Mouse (Mus musculus) heart, adult 2 months (tissue): ENCODE measurements around the gene Rab24. TPM values are rescaled to one million over a fixed set of nuclear protein-coding genes. Genes with fewer than 3 reads are reported as not detected.

Experiments
- DNase-seq, 2 experiments: peaks; one replicate each; pipeline ENCODE4 v3.0.0; 2021
- H3K27ac ChIP-seq: fragments of 200-600 bp; 2 replicates; pipeline ENCODE4 v1.8.1; 2022
- H3K27me3 ChIP-seq: fragments of 200-500 bp; 2 replicates; pipeline ENCODE4 v1.6.1; 2012; ENCODE audit warnings: mild to moderate bottlenecking, low read length, inconsistent platforms, mixed read lengths; ENCODE audit not compliant: control insufficient read depth, insufficient read depth
- H3K36me3 ChIP-seq: fragments of 200-500 bp; 2 replicates; pipeline ENCODE4 v1.6.1; 2012; ENCODE audit warnings: low read length, inconsistent platforms; ENCODE audit not compliant: control insufficient read depth, insufficient read depth
- H3K4me1 ChIP-seq: fragments of 200-500 bp; 2 replicates; pipeline ENCODE4 v1.6.1; 2011; ENCODE audit warnings: low read length; ENCODE audit not compliant: control insufficient read depth, insufficient read depth
- H3K4me3 ChIP-seq: fragments of 200-600 bp; 2 replicates; pipeline ENCODE4 v1.8.1; 2022
- H3K79me2 ChIP-seq: fragments of 200-500 bp; replicated peaks from 2 replicates; pipeline ENCODE4 v1.6.1; 2012; ENCODE audit warnings: mild to moderate bottlenecking, inconsistent platforms, low read length, moderate library complexity, mixed read lengths; ENCODE audit not compliant: control insufficient read depth, insufficient read depth
- H3K9ac ChIP-seq: fragments of 200-500 bp; 2 replicates; pipeline ENCODE4 v1.6.1; 2012; ENCODE audit warnings: low read depth, mild to moderate bottlenecking, control low read depth, inconsistent platforms, low read length, mixed read lengths
- CTCF ChIP-seq: fragments of 200-600 bp; IDR thresholded peaks from 2 replicates; pipeline ENCODE4 v1.8.1; 2022; ENCODE audit warnings: antibody characterized with exemption, mild to moderate bottlenecking, moderate library complexity
- EP300 ChIP-seq: fragments of 200-500 bp; IDR thresholded peaks from 2 replicates; pipeline ENCODE4 v1.6.1; 2011; ENCODE audit warnings: low read depth, low read length, control low read depth; ENCODE audit not compliant: insufficient read depth
- POLR2A ChIP-seq: fragments of 200-500 bp; IDR thresholded peaks from 2 replicates; pipeline ENCODE4 v1.6.1; 2011; ENCODE audit warnings: mild to moderate bottlenecking, low read depth, low read length, control low read depth; ENCODE audit not compliant: insufficient read depth
- WGBS: fragments of 180-500 bp; shearing (Covaris S2); methylation state at CpG from one replicate; pipeline ENCODE4 v1.1.7; 2018; 5-methylcytosine and 5-hydroxymethylcytosine counted together
- intact Hi-C: fragments of 180-260 bp; cut with DNase I; formaldehyde crosslinking; loops from one replicate; pipeline ENCODE4 v1.15.1; 2025
- polyA plus RNA-seq: library from polyadenylated mRNA; depleted of rRNA; stranded (reverse); fragments of >200 nt; gene quantifications from 2 replicates; pipeline ENCODE4 v1.2.3, GENCODE M21; 2012
- total RNA-seq, 2 experiments: library from RNA; stranded (reverse); gene quantifications; 2 replicates each; pipeline ENCODE4 v1.2.3; 2021

Rab24 gene
- total and polyA plus RNA-seq, 3 experiments: 29.1 to 60.6 (median 37.2) TPM

DNA sequence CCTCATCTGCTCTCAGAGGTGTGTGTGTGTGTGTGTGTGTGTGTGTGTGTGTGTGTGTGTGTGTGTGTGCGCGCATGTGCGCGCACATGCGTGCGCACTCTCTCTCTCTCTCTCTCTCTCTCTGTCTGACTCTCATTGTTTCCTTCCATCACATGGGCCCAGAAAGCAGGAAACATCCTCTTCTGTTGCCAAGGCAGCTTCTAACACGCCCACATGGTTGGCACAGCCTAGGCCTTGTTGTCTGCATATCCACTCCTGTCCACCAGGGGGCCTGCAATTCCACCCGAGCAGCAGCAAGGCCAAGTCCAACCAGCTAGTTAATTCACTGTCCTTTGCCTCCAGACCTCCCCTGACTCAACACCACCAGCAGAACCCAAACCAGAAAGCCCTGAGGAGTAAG lies 5.9 kb upstream of the Rab24 start:
- WGBS: 29% methylated on average over 8 of the region's 8 CpGs

GRCm38 (mm10) chr13:55327169-55327568 lies 5.4 kb upstream of the Rab24 start:
- 35% methylated on average over 4 of the region's 4 CpGs for WGBS
- TF ChIP-seq CTCF: no peak
- TF ChIP-seq POLR2A: no peak
- TF ChIP-seq EP300: no peak
- no peak overlapping the region for H3K4me3 ChIP-seq
- DNase-seq: no peak
- peaks cover 2% of the 10 kb centered on the region for H3K4me1 ChIP-seq
- no peaks in the 10 kb centered on the region for H3K36me3 ChIP-seq
- intact Hi-C loops: loop anchor here (10.0 kb wide), 1 partner anchor 222 kb away; the partner anchor contains the start of genes Uimc1 and Zfp346
- H3K27ac ChIP-seq: no peak overlapping the region
- no peaks in the 10 kb centered on the region for H3K79me2 ChIP-seq
- H3K27me3 ChIP-seq: no peaks in the 10 kb centered on the region
- H3K9ac ChIP-seq: no peak overlapping the region

More for the DNA sequence above, 5.9 kb upstream of the Rab24 start:
- H3K9ac ChIP-seq: no peak overlapping the region
- intact Hi-C loops: loop anchor here (2.0 to 10.0 kb wide), 2 partner anchors 35 to 223 kb away; partner anchors contain the start of genes Lman2, Uimc1 and Zfp346
- TF ChIP-seq EP300: 0 out of 2 replicates have a peak, but pooled peaks have one; percentile 49
- peak; percentile 85 for TF ChIP-seq CTCF
- no peak for TF ChIP-seq POLR2A
- peak; percentile 78 to 85 for DNase-seq
- H3K4me3 ChIP-seq: no peak overlapping the region
- no peaks in the 10 kb centered on the region for H3K36me3 ChIP-seq
- peaks cover 2% of the 10 kb centered on the region for H3K4me1 ChIP-seq
- H3K27ac ChIP-seq: no peak overlapping the region
- no peaks in the 10 kb centered on the region for H3K27me3 ChIP-seq
- no peaks in the 10 kb centered on the region for H3K79me2 ChIP-seq

DNA sequence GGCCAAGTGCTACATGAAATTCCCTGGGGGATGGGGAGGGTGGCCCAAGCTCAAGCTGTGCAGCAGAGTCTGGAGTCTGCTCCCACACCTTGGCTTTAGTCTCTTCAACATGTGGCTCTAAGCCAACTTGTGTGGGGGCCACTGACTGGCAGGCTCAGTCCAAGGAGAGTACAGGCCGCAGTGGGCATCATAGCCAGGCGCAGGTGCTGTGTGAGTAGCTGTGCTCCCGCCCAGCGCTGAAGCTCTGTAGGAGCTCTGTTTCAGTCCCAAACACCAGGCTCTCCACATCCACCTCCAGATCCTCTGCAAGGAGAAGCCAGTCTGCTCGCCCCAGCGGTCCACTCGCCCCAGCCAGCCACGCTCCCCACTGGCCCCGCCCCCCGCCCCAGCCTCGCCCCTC lies 3.9 kb upstream of the Rab24 start:
- peaks cover 4% of the 10 kb centered on the region for H3K4me1 ChIP-seq
- intact Hi-C loops: loop anchor here (10.0 kb wide), 1 partner anchor 221 kb away; the partner anchor contains the start of genes Uimc1 and Zfp346
- H3K4me3 ChIP-seq: no peak overlapping the region

DNA sequence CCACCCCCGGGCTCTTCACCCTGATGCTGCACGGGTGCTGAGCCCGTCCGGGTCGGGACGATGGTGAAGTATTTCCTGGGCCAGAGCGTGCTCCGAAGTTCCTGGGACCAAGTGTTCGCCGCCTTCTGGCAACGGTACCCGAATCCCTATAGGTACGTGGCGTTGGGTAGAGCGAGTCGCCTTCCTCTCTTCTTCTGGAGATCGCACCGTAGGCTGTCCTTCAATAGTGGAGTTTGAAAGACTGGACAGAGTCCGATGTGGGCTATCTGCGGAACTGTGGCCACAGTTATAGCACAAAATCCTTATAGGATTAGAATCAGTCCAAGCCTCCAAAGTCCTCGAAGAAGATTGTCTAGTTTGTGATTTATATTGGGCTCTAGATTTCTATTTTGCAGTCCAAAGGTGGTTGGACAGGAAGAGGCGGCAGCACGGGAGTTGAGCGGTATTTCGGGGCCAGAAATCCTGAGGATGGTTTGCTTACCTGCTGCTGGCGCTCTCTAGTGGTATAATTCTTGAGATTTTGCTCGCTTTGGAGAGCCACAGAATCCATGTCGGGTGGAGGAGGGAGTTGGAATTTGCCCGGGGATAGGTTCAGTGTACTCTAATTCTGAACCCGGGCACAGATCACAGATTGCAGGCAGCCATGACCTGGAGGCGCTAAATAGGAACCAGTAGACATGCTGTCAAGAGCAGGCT lies 532 bp upstream of the Rab24 start:
- H3K36me3 ChIP-seq: no peaks in the 10 kb centered on the region
- TF ChIP-seq EP300 (no peak), CTCF (peak; percentile 54), POLR2A (no peak)
- peaks cover 3% of the 10 kb centered on the region for H3K4me1 ChIP-seq
- peaks cover 3% of the 10 kb centered on the region; the same call in 1 of the 2 replicates for H3K79me2 ChIP-seq
- no peaks in the 10 kb centered on the region for H3K27me3 ChIP-seq
- under 1% methylated on average over 31 of the region's 31 CpGs for WGBS
- peak overlapping the region; percentile 84 for H3K4me3 ChIP-seq
- no peak for DNase-seq
- H3K9ac ChIP-seq: peak overlapping the region; percentile 90
- H3K27ac ChIP-seq: peak overlapping the region; percentile 85
- intact Hi-C loops: loop anchor here (5.0 to 10.0 kb wide), 3 partner anchors 110 to 217 kb away; partner anchors contain the start of genes Uimc1 and Zfp346

More for the DNA sequence above, 3.9 kb upstream of the Rab24 start:
- WGBS: 74% methylated on average over 11 of the region's 11 CpGs
- H3K27me3 ChIP-seq: no peaks in the 10 kb centered on the region
- no peak for DNase-seq
- H3K27ac ChIP-seq: no peak overlapping the region
- no peak for TF ChIP-seq EP300
- no peak for TF ChIP-seq CTCF
- no peak for TF ChIP-seq POLR2A
- H3K36me3 ChIP-seq: no peaks in the 10 kb centered on the region
- H3K9ac ChIP-seq: no peak overlapping the region
- H3K79me2 ChIP-seq: peaks cover 3% of the 10 kb centered on the region; the same call in 1 of the 2 replicates

GRCm38 (mm10) chr13:55319931-55320533 lies 1.7 kb downstream of the Rab24 start, which contains the start of gene Prelid1:
Gene Prelid1 (plus strand): TSS chr13:55320500.
- 42% methylated on average over 4 of the region's 4 CpGs for WGBS
- H3K4me3 ChIP-seq: peak within 1 kb of the TSS; percentile 84
- no peaks in the 10 kb centered on the region for H3K27me3 ChIP-seq
- H3K27ac ChIP-seq: peak within 1 kb of the TSS; percentile 85
- no peak for DNase-seq
- no peaks in the 10 kb centered on the region for H3K36me3 ChIP-seq
- intact Hi-C loops: loop anchor here (5.0 to 10.0 kb wide), 3 partner anchors 108 to 215 kb away; partner anchors contain the start of genes Uimc1 and Zfp346
- peaks cover 3% of the 10 kb centered on the region for H3K4me1 ChIP-seq
- TF ChIP-seq CTCF: no peak
- TF ChIP-seq POLR2A: no peak
- no peak for TF ChIP-seq EP300
- peaks cover 3% of the 10 kb centered on the region; the same call in 1 of the 2 replicates for H3K79me2 ChIP-seq
- H3K9ac ChIP-seq: peak within 1 kb of the TSS; percentile 90
